Mouse (Mus musculus): ENCODE results near the gene Pip5k1c. TPM values are rescaled to one million over a fixed set of nuclear protein-coding genes. Genes with fewer than 3 reads are reported as not detected.

The Pip5k1c gene
- polyA plus RNA-seq, 1 experiment from 2014 or later, result 13.4 TPM

- no peak overlapping the region for H3K9ac ChIP-seq
Measured at GRCm38 (mm10) chr10:81318589-81319329, 26.0 kb downstream of the Pip5k1c start.

GRCm38 (mm10) chr10:81319330-81319699, 26.6 kb downstream of the Pip5k1c start:
- peak overlapping the region; percentile 52 for H3K9ac ChIP-seq
- H3K27ac ChIP-seq (replicated peaks), result peak overlapping the region; percentile 92
- peak overlapping the region; percentile 87 for H3K4me2 ChIP-seq
- H3K36me3 ChIP-seq (replicated peaks), result peaks cover 53% of the 10 kb centered on the region
- 26% methylated on average over 8 of the region's 8 CpGs for WGBS (ENCODE audit: insufficient replicate concordance)
- no peak for ATAC-seq (ENCODE audit: insufficient read depth)
- peak overlapping the region; percentile 94 for H3K4me3 ChIP-seq (replicated peaks)
- H3K4me1 ChIP-seq (replicated peaks), result peaks cover 63% of the 10 kb centered on the region
- H3K9me3 ChIP-seq (replicated peaks), result no peaks in the 10 kb centered on the region
- H3K27me3 ChIP-seq, result no peaks in the 10 kb centered on the region

More at GRCm38 (mm10) chr10:81318589-81319329, 26.0 kb downstream of the Pip5k1c start:
- H3K4me1 ChIP-seq (replicated peaks), result peaks cover 63% of the 10 kb centered on the region
- H3K27ac ChIP-seq (replicated peaks), result peak overlapping the region; percentile 92
- 79% methylated on average over 13 of the region's 13 CpGs for WGBS (ENCODE audit: insufficient replicate concordance)
- no peaks in the 10 kb centered on the region for H3K27me3 ChIP-seq
- H3K9me3 ChIP-seq (replicated peaks), result no peaks in the 10 kb centered on the region
- H3K4me3 ChIP-seq (replicated peaks), result no peak overlapping the region
- peak overlapping the region; percentile 87 for H3K4me2 ChIP-seq
- peaks cover 53% of the 10 kb centered on the region for H3K36me3 ChIP-seq (replicated peaks)
- no peak for ATAC-seq (ENCODE audit: insufficient read depth)

GRCm38 (mm10) chr10:81319741-81320549, 27.2 kb downstream of the Pip5k1c start:
- Histone ChIP-seq H3K27ac (replicated peaks) (peak overlapping the region; percentile 92), H3K9ac (peak overlapping the region; percentile 52), H3K4me3 (replicated peaks) (peak overlapping the region; percentile 94), H3K4me1 (replicated peaks) (peaks cover 63% of the 10 kb centered on the region), H3K27me3 (no peaks in the 10 kb centered on the region), H3K4me2 (peak overlapping the region; percentile 87), H3K36me3 (replicated peaks) (peaks cover 53% of the 10 kb centered on the region), H3K9me3 (replicated peaks) (no peaks in the 10 kb centered on the region)
- no peak for ATAC-seq (ENCODE audit: insufficient read depth)
- 1% methylated on average over 38 of the region's 38 CpGs for WGBS (ENCODE audit: insufficient replicate concordance)

GRCm38 (mm10) chr10:81320550-81321347, 28.0 kb downstream of the Pip5k1c start, which contains the start of gene Cactin:
Gene Cactin, plus strand, starts transcription at chr10:81321103.
- Histone ChIP-seq H3K9me3 (replicated peaks) (no peaks in the 10 kb centered on the region), H3K4me2 (peak within 1 kb of the TSS; percentile 87), H3K27me3 (no peaks in the 10 kb centered on the region), H3K27ac (replicated peaks) (peak within 1 kb of the TSS; percentile 92), H3K4me3 (replicated peaks) (peak within 1 kb of the TSS; percentile 94), H3K4me1 (replicated peaks) (peaks cover 61% of the 10 kb centered on the region), H3K36me3 (replicated peaks) (peaks cover 54% of the 10 kb centered on the region), H3K9ac (peak within 1 kb of the TSS; percentile 95)
- under 1% methylated on average over 68 of the region's 68 CpGs for WGBS (ENCODE audit: insufficient replicate concordance)
- ATAC-seq (ENCODE audit: insufficient read depth), result peak; percentile 85

- H3K36me3 ChIP-seq (replicated peaks), result peaks cover 55% of the 10 kb centered on the region
- peak overlapping the region; percentile 94 for H3K4me3 ChIP-seq (replicated peaks)
- no peaks in the 10 kb centered on the region for H3K9me3 ChIP-seq (replicated peaks)
- H3K9ac ChIP-seq, result peak overlapping the region; percentile 95
- H3K4me1 ChIP-seq (replicated peaks), result peaks cover 57% of the 10 kb centered on the region
- peak overlapping the region; percentile 87 for H3K4me2 ChIP-seq
- WGBS (ENCODE audit: insufficient replicate concordance), result 2% methylated on average over 20 of the region's 20 CpGs
- H3K27ac ChIP-seq (replicated peaks), result peak overlapping the region; percentile 92
- H3K27me3 ChIP-seq, result no peaks in the 10 kb centered on the region
- ATAC-seq (ENCODE audit: insufficient read depth), result peak; percentile 1; the same call in 1 of the 2 replicates
Measured at GRCm38 (mm10) chr10:81321436-81321835, 28.7 kb downstream of the Pip5k1c start.

- no peaks in the 10 kb centered on the region for H3K27me3 ChIP-seq
- 0 out of 2 replicates have a peak overlapping the region, but pooled peaks have one; percentile 92 for H3K27ac ChIP-seq (replicated peaks)
- peak overlapping the region; percentile 95 for H3K9ac ChIP-seq
- no peak for ATAC-seq (ENCODE audit: insufficient read depth)
- H3K4me2 ChIP-seq, result peak overlapping the region; percentile 87
- H3K9me3 ChIP-seq (replicated peaks), result no peaks in the 10 kb centered on the region
- peak overlapping the region; percentile 94 for H3K4me3 ChIP-seq (replicated peaks)
- H3K36me3 ChIP-seq (replicated peaks), result peaks cover 64% of the 10 kb centered on the region
- H3K4me1 ChIP-seq (replicated peaks), result peaks cover 57% of the 10 kb centered on the region
- 91% methylated on average over 27 of the region's 27 CpGs for WGBS (ENCODE audit: insufficient replicate concordance)
Measured at GRCm38 (mm10) chr10:81322444-81322843, 29.7 kb downstream of the Pip5k1c start.

GRCm38 (mm10) chr10:81323141-81323775, 30.5 kb downstream of the Pip5k1c start:
- H3K9ac ChIP-seq, result no peak overlapping the region
- H3K9me3 ChIP-seq (replicated peaks), result no peaks in the 10 kb centered on the region
- no peak overlapping the region for H3K4me2 ChIP-seq
- peaks cover 57% of the 10 kb centered on the region for H3K4me1 ChIP-seq (replicated peaks)
- no peak overlapping the region for H3K27ac ChIP-seq (replicated peaks)
- no peak for ATAC-seq (ENCODE audit: insufficient read depth)
- H3K27me3 ChIP-seq, result no peaks in the 10 kb centered on the region
- WGBS (ENCODE audit: insufficient replicate concordance), result 89% methylated on average over 23 of the region's 23 CpGs
- 0 out of 2 replicates have a peak overlapping the region, but pooled peaks have one; percentile 94 for H3K4me3 ChIP-seq (replicated peaks)
- H3K36me3 ChIP-seq (replicated peaks), result peaks cover 57% of the 10 kb centered on the region

- no peak overlapping the region for H3K27ac ChIP-seq (replicated peaks)
- 91% methylated on average over 18 of the region's 18 CpGs for WGBS (ENCODE audit: insufficient replicate concordance)
- no peaks in the 10 kb centered on the region for H3K27me3 ChIP-seq
- peaks cover 57% of the 10 kb centered on the region for H3K4me1 ChIP-seq (replicated peaks)
- H3K4me3 ChIP-seq (replicated peaks), result no peak overlapping the region
- no peak for ATAC-seq (ENCODE audit: insufficient read depth)
- no peak overlapping the region for H3K9ac ChIP-seq
- peaks cover 55% of the 10 kb centered on the region for H3K36me3 ChIP-seq (replicated peaks)
- H3K4me2 ChIP-seq, result no peak overlapping the region
- H3K9me3 ChIP-seq (replicated peaks), result no peaks in the 10 kb centered on the region
Measured at GRCm38 (mm10) chr10:81323791-81324530, 31.2 kb downstream of the Pip5k1c start.

- WGBS (ENCODE audit: insufficient replicate concordance), result 92% methylated on average over 21 of the region's 21 CpGs
- H3K27ac ChIP-seq (replicated peaks), result no peak overlapping the region
- no peak for ATAC-seq (ENCODE audit: insufficient read depth)
- H3K36me3 ChIP-seq (replicated peaks), result peaks cover 55% of the 10 kb centered on the region
- no peak overlapping the region for H3K4me3 ChIP-seq (replicated peaks)
- no peaks in the 10 kb centered on the region for H3K27me3 ChIP-seq
- H3K4me2 ChIP-seq, result no peak overlapping the region
- no peaks in the 10 kb centered on the region for H3K9me3 ChIP-seq (replicated peaks)
- peaks cover 48% of the 10 kb centered on the region for H3K4me1 ChIP-seq (replicated peaks)
- H3K9ac ChIP-seq, result no peak overlapping the region
Measured at GRCm38 (mm10) chr10:81325176-81325575, 32.4 kb downstream of the Pip5k1c start.

GRCm38 (mm10) chr10:81325781-81326180, 33.0 kb downstream of the Pip5k1c start:
- ATAC-seq (ENCODE audit: insufficient read depth), result no peak
- peaks cover 55% of the 10 kb centered on the region for H3K36me3 ChIP-seq (replicated peaks)
- H3K4me2 ChIP-seq, result no peak overlapping the region
- 91% methylated on average over 18 of the region's 18 CpGs for WGBS (ENCODE audit: insufficient replicate concordance)
- no peak overlapping the region for H3K27ac ChIP-seq (replicated peaks)
- H3K9ac ChIP-seq, result no peak overlapping the region
- H3K4me1 ChIP-seq (replicated peaks), result peaks cover 48% of the 10 kb centered on the region
- no peaks in the 10 kb centered on the region for H3K27me3 ChIP-seq
- no peak overlapping the region for H3K4me3 ChIP-seq (replicated peaks)
- no peaks in the 10 kb centered on the region for H3K9me3 ChIP-seq (replicated peaks)
